Mouse (Mus musculus): ENCODE data around the gene Msh5.

- TF ChIP-seq CTCF (IDR thresholded peaks at IDR 0.05; ENCODE audit: low read depth) (no peak), EP300 (optimal IDR thresholded peaks at IDR 0.05) (no peak)
Measured at GRCm38 (mm10) chr17:35071454-35071853, 24.9 kb upstream of the Msh5 start.

All from stomach, postnatal 0 days (tissue).